Mouse (Mus musculus) monocyte, adult 5-6 weeks (primary cell): Measurements from ENCODE around the gene Ly6g6c. TPM values are rescaled to one million over a fixed set of nuclear protein-coding genes. Genes with fewer than 3 reads are reported as not detected.

Source experiments
- ATAC-seq: fragments of 153-309, 156-312 bp; replicated peaks from 2 replicates; pipeline ENCODE4 v1.8.0; 2017; ENCODE audit warnings: mild to moderate bottlenecking; ENCODE audit not compliant: low TSS enrichment, insufficient number of reproducible peaks, severe bottlenecking, poor library complexity, low FRiP score
- total RNA-seq: library from RNA; stranded (forward); fragments of 200-1000, 200-491, 200-594 nt; gene quantifications from 3 replicates; pipeline ENCODE4 v1.2.3, GENCODE M21; 2017

Gene Ly6g6c
- total RNA-seq, 1 experiment from 2014 or later: not detected

- ATAC-seq: peak; percentile 24
Observed at GRCm38 (mm10) chr17:35050126-35050750, 14.9 kb upstream of the Ly6g6c start.

GRCm38 (mm10) chr17:35051156-35052086, 13.8 kb upstream of the Ly6g6c start:
- ATAC-seq: peak; percentile 80

DNA sequence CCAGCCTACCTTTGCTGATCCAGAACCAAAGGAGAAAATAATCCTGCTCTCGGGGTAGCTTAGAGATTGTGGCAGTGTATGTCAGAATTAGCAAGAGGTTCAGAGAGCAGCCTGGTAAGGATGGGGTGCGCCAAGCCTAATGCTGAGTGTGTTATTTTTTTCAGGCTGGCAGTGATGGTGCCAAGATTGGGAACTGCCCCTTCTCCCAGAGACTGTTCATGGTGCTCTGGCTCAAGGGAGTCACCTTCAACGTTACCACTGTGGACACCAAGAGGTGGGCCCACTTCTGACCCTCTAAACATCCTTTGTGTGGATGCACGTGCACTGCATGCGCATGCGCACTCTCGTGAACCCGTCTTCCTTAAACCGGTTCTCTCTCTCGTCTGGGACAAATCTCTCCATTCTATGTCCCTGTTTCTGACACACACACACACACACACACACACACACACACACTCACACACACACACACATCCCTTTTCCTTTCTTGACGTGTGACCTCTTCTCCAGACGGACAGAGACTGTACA, 12.9 kb upstream of the Ly6g6c start:
- no peak for ATAC-seq

- no peak for ATAC-seq
Observed at GRCm38 (mm10) chr17:35055691-35056495, 9.3 kb upstream of the Ly6g6c start.

DNA sequence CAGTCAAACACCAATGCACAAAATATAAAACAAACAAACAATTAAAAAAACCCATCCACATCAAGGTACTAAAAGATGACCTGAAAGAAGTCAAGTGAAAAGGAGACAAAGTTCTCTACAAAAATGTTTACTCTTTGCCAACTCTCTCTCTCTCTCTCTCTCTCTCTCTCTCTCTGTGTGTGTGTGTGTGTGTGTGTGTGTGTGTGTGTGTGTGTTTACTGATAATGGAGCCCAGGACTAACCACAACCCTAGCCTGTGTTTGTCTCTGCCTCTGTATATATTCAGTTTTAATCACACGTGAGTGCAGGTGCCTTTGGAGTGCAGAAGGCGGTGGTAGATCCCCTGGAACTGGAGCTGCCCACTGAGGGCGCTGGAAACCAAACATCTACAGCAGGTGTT, 8.1 kb upstream of the Ly6g6c start:
- no peak for ATAC-seq

DNA sequence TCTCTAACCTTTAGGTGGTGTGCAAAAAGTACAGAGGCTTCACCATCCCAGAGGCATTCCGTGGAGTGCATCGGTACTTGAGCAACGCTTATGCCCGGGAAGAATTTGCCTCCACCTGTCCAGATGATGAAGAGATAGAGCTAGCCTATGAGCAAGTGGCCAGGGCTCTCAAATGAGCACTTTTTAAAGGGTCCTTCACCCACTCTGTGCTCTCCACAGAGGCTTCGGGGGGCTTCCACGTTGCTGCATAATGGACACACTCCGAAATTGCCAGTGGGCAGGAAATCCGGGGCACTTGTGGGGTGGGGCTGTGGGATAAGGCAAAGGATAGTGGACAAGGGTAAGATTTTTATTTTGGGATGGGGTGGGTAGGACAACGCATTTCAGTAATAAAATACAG, 6.9 kb upstream of the Ly6g6c start:
- ATAC-seq: no peak

DNA sequence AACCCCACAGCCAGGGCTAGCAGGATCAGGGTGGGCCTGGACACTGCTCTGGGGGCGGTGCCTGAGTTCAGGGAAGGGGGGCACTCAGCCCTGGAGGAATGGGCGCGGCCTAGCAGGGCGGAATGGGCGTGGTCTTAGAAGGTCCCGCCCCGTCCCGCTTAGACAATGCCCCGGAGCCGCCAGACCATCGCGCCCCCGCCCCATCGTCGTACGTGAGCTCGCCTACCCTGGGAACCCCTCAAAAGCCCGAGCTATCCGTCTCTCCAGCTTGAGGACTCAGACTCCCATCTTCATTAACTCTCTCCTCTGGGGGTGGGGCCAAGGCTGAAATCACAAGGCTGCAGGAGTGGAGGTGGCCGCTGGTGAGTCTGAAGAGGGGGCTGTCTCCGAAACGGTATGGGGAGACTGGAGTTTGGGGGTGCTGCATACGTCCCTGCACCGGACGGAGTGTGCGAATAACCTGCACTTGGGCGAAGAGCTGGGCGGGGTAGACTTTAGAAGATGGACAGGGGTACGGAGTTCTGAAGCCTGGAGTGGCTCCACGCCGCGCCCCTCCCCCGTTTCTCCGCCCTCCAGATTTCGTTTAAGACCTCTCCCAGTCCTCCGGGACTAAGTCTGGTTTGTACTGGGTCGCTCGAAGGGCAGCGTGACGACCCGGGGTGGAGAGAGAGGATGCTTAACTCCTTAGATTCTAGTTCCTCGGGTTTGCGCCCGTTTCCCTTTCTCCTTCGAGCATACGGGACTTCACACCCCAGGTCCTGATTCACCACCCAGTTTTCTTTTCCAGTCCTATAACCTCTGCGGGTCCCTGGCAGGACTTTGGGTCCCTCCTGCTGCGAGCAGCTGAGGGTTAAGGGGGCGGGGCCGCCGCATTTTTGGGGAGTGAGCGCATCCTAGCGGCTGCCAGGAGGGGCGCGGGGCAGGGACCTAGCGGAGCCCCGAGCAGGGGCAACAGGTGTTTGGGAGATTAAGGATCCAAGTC, 6.0 kb upstream of the Ly6g6c start, which contains the start of gene Ddah2:
Gene Ddah2, plus strand, starts transcription at position 125 of the 982 bp plus-strand sequence.
- ATAC-seq: peak; percentile 86

DNA sequence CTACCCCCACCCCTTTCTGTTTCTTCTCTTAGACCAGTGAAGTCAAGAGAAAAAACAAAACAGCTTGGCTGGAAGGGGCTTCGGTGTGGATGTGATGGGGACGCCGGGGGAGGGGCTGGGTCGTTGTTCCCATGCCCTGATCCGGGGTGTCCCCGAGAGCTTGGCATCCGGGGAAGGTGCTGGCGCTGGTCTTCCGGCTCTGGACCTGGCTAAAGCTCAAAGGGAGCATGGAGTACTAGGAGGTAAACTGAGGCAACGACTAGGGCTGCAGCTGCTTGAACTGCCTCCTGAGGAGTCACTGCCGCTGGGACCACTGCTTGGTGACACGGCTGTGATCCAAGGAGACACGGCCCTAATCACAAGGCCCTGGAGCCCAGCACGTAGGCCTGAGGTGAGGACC, 5.1 kb upstream of the Ly6g6c start:
- no peak for ATAC-seq

DNA sequence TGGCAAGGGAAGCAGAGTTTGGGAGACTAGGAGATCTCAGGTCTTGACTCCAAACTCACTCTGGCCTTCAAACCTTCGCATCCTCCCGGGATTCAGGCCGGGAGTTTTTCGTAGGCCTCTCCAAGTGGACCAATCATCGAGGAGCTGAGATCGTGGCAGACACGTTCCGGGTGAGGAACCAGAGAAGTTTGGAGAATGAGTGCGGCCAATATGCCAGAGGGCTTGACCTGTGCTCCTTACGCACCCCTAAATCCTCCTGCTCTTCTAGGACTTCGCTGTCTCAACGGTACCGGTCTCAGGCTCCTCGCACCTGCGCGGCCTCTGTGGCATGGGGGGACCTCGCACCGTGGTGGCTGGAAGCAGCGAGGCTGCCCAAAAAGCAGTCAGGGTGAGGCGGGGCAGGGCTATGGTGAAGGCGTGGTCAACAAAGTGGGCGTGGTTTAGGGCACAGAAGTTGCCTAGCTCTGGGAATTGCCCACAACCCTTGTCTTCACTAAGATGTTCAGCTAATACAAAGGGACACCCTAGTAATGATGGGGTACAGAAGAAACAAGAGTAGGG, 4.4 kb upstream of the Ly6g6c start:
- ATAC-seq: no peak

- no peak for ATAC-seq
Observed at GRCm38 (mm10) chr17:35061299-35061698, 3.9 kb upstream of the Ly6g6c start.

- no peak for ATAC-seq
Observed at GRCm38 (mm10) chr17:35063466-35063865, 1.7 kb upstream of the Ly6g6c start.

- no peak for ATAC-seq
Observed at GRCm38 (mm10) chr17:35064378-35064877, 760 bp upstream of the Ly6g6c start.

GRCm38 (mm10) chr17:35066084-35066483, 896 bp downstream of the Ly6g6c start, which contains the start of gene Mpig6b:
Mpig6b (minus strand) TSS chr17:35066184.
- no peak for ATAC-seq

DNA sequence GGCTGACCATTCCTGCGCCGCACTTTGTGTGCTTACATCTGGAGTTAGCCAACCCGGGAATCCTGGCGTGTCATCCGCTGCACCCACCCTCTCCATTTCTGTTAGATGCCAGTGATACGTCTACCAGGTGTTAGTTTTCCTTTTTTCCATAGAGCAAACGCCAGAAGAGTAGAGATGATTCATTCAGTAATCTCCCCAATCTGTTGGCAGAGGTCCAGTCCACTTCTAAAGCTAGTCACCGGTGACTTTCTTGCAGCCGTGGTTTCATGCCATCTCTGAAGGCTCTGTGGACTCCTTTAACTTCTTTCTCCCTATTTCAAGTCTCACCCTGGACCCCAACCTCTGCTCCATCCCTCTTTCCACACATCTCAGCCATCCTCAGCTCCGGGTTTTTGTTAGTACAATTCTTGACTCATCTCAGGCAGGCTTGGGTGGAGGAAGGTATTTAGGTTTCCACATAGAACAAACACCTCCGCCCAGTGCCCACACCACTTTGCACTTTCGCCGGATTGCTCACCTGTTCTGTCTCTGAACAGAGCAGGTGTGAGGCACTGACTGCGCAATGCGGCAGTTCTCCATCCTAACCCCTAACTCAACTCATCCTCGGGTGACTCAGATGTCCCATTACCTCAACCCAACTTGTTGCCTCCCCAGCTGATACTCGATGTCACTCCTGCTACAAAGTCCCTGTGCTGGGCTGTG, 3.2 kb downstream of the Ly6g6c start:
- no peak for ATAC-seq

DNA sequence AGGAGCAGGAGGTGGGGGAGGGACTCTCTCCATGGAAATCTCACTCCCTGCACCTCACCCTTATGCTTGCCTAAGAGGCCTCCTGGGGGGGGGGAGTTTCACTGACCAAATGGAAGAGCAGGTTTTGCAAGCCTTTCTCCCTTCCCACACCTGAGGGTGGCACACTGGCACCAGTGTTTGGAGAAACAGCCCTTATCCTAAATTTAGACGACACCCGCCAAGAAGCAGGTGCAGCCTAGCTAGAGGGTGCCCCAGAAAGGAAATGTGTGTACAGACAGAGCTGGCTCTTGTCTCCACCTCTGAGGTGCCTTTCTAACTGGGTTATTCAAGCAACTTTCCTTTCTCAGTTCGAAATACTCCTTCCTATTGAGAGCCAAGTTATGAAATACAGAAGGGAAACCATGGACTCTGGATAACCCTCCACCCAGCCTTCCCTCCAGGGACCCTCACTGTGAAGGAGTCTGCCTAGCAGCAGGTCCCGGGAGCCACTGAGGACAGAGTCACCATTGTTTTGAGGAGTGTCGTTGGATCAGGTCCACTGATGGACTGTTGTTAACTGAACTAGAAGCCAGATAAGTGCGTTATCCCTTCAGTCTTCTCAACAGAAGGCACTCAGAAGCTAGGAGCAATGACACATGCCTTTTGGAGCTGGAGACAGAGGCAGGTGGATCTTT, 5.5 kb downstream of the Ly6g6c start:
- ATAC-seq: no peak

- no peak for ATAC-seq
Observed at GRCm38 (mm10) chr17:35071454-35071853, 6.3 kb downstream of the Ly6g6c start.
